Mouse (Mus musculus): ENCODE data around the gene Hoxc5. TPM values are rescaled to one million over a fixed set of nuclear protein-coding genes. Genes with fewer than 3 reads are reported as not detected.
A peak's percentile ranks its signal among the peaks of the same experiment; 100 is the strongest.

Gene Hoxc5
- polyA plus RNA-seq, 1 experiment from 2014 or later: 20.7 TPM

DNA sequence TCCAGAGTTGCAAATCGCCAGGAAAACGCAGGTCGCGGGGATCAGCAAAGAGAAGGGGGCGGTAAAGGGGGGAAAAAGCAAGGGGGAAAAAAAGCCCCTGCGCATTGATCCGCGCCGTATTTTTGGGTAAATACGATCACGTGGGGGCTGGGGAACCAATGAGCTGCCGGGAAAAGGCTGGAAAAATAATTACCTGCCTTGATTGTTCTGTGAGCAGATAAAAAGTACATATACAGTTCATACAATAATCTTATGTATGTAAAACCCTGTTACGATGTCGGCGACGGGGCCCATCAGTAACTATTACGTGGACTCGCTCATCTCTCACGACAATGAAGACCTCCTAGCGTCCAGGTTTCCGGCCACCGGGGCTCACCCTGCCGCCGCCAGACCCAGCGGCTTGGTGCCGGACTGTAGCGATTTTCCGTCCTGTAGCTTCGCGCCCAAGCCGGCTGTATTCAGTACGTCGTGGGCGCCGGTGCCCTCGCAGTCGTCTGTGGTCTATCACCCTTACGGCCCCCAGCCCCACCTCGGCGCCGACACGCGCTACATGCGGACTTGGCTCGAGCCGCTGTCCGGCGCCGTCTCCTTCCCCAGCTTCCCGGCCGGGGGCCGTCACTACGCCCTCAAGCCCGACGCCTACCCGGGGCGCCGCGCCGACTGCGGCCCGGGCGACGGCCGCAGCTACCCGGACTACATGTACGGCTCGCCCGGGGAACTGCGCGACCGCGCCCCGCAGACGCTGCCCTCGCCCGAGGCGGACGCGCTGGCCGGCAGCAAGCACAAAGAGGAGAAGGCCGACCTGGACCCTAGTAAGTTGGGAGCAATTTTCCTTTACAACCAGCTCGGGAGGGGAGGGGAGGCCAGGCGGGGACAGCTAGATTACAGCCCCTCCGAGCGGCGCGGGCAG, 14.4 kb downstream of the Hoxc5 start:
- under 1% methylated on average over 88 of the region's 88 CpGs for WGBS
- peaks cover 16% of the 10 kb centered on the region; the same call in 1 of the 2 replicates for H3K27me3 ChIP-seq (replicated peaks)
- peak overlapping the region; percentile 64 for H3K4me3 ChIP-seq (replicated peaks)
- H3K36me3 ChIP-seq: no peaks in the 10 kb centered on the region
- no peaks in the 10 kb centered on the region for H3K9me3 ChIP-seq (replicated peaks)
- H3K9ac ChIP-seq (replicated peaks): peak overlapping the region; percentile 93
- peak overlapping the region; percentile 95 for H3K27ac ChIP-seq (replicated peaks)
- H3K4me1 ChIP-seq: peaks cover 59% of the 10 kb centered on the region
- 0 out of 2 replicates have a peak, but pooled peaks have one; percentile 10 for ATAC-seq (ENCODE audit: low FRiP score)
- peak overlapping the region; percentile 70 for H3K4me2 ChIP-seq

DNA sequence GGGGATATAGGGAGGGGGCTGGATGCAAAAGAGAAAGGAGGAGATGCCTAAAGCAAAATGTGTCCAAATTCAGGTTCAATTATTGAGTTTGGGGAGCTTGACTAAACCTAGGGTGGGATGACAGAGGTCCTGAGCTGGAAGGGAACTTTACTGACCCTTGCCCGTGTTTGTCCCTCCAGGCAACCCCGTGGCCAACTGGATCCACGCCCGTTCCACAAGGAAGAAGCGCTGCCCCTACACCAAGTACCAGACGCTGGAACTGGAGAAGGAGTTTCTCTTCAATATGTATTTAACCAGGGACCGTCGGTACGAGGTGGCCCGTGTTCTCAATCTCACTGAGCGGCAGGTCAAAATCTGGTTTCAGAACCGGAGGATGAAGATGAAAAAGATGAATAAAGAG, 16.5 kb downstream of the Hoxc5 start:
- WGBS: 3% methylated on average over 12 of the region's 12 CpGs
- Histone ChIP-seq H3K9ac (replicated peaks) (peak overlapping the region; percentile 58), H3K4me3 (replicated peaks) (peak overlapping the region; percentile 64)

DNA sequence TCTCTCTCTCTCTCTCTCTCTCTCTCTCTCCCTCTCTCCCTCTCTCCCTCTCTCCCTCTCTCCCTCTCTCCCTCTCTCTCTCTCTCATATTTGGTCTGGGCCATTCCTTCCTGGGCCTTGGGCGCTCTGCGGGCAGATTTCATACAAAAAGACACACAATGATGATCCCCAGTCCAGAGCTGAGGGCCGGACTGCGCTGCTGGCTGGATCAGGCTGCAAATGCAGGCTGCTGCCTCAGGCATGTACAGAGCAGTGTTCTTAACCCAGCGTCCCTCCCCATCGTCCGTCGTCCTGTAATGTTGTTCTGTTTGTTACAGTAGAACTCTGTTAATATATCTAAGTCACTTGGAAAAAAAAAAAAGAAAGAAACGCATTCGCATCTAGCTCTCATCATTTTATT, 17.3 kb downstream of the Hoxc5 start:
- Histone ChIP-seq H3K27me3 (replicated peaks) (peaks cover 2% of the 10 kb centered on the region; the same call in 1 of the 2 replicates), H3K9me3 (replicated peaks) (no peaks in the 10 kb centered on the region), H3K36me3 (no peaks in the 10 kb centered on the region), H3K4me3 (replicated peaks) (peak overlapping the region; percentile 64), H3K4me2 (peak overlapping the region; percentile 70), H3K27ac (replicated peaks) (peak overlapping the region; percentile 75), H3K4me1 (peaks cover 76% of the 10 kb centered on the region), H3K9ac (replicated peaks) (peak overlapping the region; percentile 58)
- WGBS: 3% methylated on average over 10 of the region's 10 CpGs
- no peak for ATAC-seq (ENCODE audit: low FRiP score)

More for the DNA sequence above, 16.5 kb downstream of the Hoxc5 start:
- Histone ChIP-seq H3K4me1 (peaks cover 72% of the 10 kb centered on the region), H3K9me3 (replicated peaks) (no peaks in the 10 kb centered on the region), H3K4me2 (peak overlapping the region; percentile 70), H3K27ac (replicated peaks) (peak overlapping the region; percentile 76), H3K36me3 (no peaks in the 10 kb centered on the region), H3K27me3 (replicated peaks) (peaks cover 8% of the 10 kb centered on the region; the same call in 1 of the 2 replicates)
- no peak for ATAC-seq (ENCODE audit: low FRiP score)

DNA sequence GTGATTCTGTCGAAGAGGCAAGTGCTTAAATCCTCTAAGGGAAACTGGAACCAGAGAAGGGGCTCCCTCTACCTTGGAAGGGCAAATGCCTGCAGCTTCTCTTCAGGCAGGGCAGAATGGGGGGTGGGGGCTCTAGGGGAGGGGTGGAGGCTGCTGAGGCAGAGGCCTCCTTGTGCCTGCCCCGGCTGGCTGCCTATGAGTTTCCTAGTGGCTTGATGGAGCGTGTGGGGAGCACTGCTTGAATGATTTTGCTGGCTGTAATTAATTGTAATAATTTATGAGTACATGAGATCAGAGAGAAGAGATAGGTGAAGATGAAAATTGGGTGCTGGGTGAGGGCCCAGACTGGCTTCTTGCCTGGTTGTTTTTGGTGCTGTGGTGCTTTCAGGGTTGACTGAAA, 17.7 kb downstream of the Hoxc5 start:
- H3K27ac ChIP-seq (replicated peaks): peak overlapping the region; percentile 75
- H3K4me2 ChIP-seq: peak overlapping the region; percentile 70
- peak overlapping the region; percentile 64 for H3K4me3 ChIP-seq (replicated peaks)
- no peaks in the 10 kb centered on the region for H3K9me3 ChIP-seq (replicated peaks)
- H3K27me3 ChIP-seq (replicated peaks): peaks cover 2% of the 10 kb centered on the region; the same call in 1 of the 2 replicates
- H3K36me3 ChIP-seq: no peaks in the 10 kb centered on the region
- ATAC-seq (ENCODE audit: low FRiP score): no peak
- peak overlapping the region; percentile 58 for H3K9ac ChIP-seq (replicated peaks)
- peaks cover 76% of the 10 kb centered on the region for H3K4me1 ChIP-seq
- 10% methylated on average over 3 of the region's 3 CpGs for WGBS

DNA sequence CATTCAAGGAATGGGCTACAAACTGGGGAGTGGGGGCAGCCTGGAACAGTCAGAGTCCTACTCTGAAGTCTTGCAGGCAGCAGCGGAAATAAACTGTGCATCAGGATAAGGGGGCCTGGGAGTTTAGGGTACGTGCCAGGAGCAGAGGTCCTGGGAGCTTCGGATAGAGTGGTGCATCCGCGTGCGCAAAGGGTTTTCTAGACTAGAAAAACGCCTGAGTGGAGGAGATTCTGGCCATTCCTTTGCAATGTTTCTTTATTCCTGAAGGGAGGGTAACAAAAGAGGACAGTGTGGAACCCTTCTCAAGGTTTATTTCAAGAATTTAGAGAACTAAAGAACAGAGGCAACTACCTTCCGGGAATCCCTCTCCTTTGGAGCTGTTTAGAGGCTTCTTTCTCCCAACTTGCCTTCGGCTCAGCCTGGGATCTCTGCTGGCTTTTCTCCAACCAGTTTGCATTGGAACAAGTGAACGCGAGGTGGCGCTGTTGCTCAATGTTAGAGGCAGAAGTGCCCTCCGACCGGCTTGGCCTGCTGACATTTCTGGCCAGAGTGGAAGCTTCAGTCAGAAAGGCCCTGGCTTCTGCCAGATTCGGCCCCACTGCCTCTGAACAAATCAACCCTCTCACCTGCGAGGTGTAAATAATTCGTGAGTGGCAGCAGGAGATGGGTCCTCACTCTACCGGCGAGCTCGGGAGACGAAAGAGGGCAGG, 20.0 kb downstream of the Hoxc5 start:
- Histone ChIP-seq H3K4me3 (replicated peaks) (peak overlapping the region; percentile 19), H3K27ac (replicated peaks) (peak overlapping the region; percentile 75), H3K9ac (replicated peaks) (peak overlapping the region; percentile 30; the same call in 1 of the 2 replicates), H3K4me2 (peak overlapping the region; percentile 70), H3K36me3 (no peaks in the 10 kb centered on the region), H3K4me1 (peaks cover 91% of the 10 kb centered on the region), H3K9me3 (replicated peaks) (no peaks in the 10 kb centered on the region), H3K27me3 (replicated peaks) (peaks cover 2% of the 10 kb centered on the region; the same call in 1 of the 2 replicates)
- WGBS: 3% methylated on average over 21 of the region's 21 CpGs
- ATAC-seq (ENCODE audit: low FRiP score): peak; percentile 32; the same call in 1 of the 2 replicates

DNA sequence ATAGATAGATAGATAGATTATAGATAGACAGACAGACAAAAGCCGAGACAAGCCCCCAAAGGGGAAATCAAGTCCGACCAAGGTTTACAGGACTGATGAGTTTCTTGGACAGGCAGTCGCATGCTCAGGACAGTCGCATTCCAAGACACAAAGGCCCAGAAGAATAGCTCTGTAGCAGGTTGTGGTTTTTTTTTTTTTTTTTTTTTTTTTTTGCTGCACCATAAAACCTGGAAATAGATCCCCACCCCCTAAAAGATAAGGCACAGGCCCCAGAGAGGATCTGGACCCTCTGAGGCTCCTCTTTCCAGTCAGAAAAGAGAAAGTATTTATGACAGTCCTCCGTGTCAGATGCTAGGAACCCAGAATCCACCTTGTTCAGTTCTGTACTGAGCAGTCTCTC, 20.8 kb downstream of the Hoxc5 start:
- WGBS: 31% methylated on average over 5 of the region's 5 CpGs
- Histone ChIP-seq H3K27me3 (replicated peaks) (peaks cover 2% of the 10 kb centered on the region; the same call in 1 of the 2 replicates), H3K4me2 (peak overlapping the region; percentile 70), H3K27ac (replicated peaks) (peak overlapping the region; percentile 75; the same call in 1 of the 2 replicates), H3K9me3 (replicated peaks) (no peaks in the 10 kb centered on the region), H3K9ac (replicated peaks) (0 out of 2 replicates have a peak overlapping the region, but pooled peaks have one; percentile 30), H3K4me1 (peaks cover 92% of the 10 kb centered on the region), H3K4me3 (replicated peaks) (peak overlapping the region; percentile 19; the same call in 1 of the 2 replicates), H3K36me3 (no peaks in the 10 kb centered on the region)
- no peak for ATAC-seq (ENCODE audit: low FRiP score)

DNA sequence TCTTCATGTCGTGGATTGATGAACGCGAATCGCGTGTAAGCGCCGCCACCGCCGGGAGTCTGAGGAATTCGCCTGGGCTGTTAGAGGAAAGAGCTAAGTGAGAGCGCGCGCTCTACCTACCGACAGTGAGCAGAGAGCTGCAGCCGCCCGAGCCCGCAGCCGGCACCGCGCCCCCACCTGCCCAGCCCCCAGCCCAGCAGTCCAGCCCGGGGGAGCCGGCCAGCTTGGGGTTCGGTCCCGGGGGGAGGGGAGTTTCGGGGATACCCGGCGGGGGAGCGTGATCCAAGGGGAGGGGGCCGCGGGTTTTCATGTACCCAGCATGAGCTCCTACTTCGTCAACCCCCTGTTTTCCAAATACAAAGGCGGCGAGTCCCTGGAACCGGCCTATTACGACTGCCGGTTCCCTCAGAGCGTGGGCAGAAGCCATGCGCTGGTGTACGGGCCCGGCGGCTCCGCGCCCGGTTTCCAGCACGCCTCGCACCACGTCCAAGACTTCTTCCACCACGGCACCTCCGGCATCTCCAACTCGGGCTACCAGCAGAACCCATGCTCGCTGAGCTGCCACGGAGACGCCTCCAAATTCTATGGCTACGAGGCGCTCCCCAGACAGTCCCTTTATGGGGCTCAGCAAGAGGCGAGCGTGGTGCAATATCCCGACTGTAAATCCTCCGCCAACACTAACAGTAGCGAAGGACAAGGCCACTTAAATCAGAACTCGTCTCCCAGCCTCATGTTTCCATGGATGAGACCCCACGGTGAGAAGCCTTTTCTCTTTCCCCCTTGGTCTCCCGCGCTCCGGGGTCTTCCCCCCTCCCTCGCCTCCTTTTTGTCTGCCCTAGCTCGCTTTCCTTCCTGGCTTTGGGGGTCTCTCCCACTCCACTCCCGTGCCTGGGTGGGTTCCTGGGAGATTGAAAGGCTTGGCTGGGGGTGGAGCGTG, 23.5 kb downstream of the Hoxc5 start, which contains the start of gene Hoxc8:
TSS of gene Hoxc8 (plus strand) at position 147 of the 937 bp plus-strand sequence.
- Histone ChIP-seq H3K4me2 (peak within 1 kb of the TSS; percentile 82), H3K4me1 (peaks cover 85% of the 10 kb centered on the region), H3K27ac (replicated peaks) (peak within 1 kb of the TSS; percentile 89), H3K27me3 (replicated peaks) (peaks cover 2% of the 10 kb centered on the region; the same call in 1 of the 2 replicates), H3K9me3 (replicated peaks) (no peaks in the 10 kb centered on the region), H3K9ac (replicated peaks) (peak within 1 kb of the TSS; percentile 64), H3K4me3 (replicated peaks) (peak within 1 kb of the TSS; percentile 52), H3K36me3 (no peaks in the 10 kb centered on the region)
- 2% methylated on average over 66 of the region's 69 CpGs for WGBS
- peak; percentile 57 for ATAC-seq (ENCODE audit: low FRiP score)

DNA sequence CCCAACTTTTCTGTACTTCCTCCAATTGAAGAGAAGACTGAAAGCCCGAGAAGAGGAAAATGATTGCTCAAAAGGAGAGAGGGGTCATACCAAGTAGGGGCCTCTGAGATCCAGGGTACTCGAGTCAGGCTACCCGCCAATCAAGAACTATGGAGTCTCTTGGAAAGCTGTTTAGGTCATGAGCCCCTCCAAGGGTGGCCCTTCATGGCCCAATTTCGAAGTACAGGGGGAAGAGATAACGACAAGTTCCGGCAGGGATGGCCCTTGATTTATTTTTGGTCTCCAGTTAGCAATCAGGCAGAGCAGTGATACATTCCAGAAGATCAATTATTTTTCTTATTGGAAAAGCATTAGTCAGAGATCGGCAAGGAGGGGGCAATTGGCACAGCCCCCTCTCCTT, 24.5 kb downstream of the Hoxc5 start:
- Histone ChIP-seq H3K4me3 (replicated peaks) (peak overlapping the region; percentile 52), H3K4me1 (peaks cover 84% of the 10 kb centered on the region), H3K36me3 (no peaks in the 10 kb centered on the region), H3K9me3 (replicated peaks) (no peaks in the 10 kb centered on the region), H3K9ac (replicated peaks) (peak overlapping the region; percentile 64), H3K4me2 (peak overlapping the region; percentile 82), H3K27ac (replicated peaks) (peak overlapping the region; percentile 89), H3K27me3 (replicated peaks) (peaks cover 2% of the 10 kb centered on the region; the same call in 1 of the 2 replicates)
- no peak for ATAC-seq (ENCODE audit: low FRiP score)
- WGBS: 9% methylated on average over 7 of the region's 7 CpGs

DNA sequence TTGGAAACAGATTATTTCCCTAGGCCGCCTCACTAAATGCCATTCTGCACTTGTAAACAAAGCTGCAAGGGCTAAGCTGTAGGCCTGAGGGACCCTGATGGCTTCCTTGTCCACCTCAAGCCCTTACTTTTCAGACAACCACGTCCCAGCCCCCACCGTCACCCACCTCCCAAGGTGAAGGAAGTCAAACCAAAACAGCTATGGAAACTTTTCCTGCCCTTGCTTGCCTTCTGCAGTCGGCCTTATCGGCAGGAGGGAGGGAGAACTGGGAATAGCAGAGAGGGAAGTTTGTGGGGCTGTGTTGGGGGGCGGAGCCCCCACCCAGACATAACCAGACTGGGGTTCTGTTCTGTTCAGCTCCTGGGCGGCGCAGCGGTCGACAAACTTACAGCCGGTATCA, 25.0 kb downstream of the Hoxc5 start:
- H3K27ac ChIP-seq (replicated peaks): peak overlapping the region; percentile 89

DNA sequence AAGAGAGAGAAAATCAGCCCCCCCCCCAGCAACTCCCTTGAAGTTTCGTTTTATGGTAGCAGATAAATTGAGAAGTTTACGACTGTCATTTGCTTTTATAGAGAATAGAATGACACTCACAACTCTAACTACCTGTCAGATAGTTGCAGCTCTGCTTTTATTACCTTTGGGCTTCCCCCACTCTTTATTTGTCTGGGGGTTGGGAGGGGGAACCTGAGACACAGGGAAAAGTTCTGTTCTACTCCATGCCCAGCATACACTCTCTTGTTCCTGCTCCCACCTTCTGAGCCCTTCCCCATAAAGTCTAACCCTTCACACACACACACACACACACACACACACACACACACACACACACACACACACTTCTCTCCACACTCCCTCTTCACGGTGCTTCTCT, 25.6 kb downstream of the Hoxc5 start:
- WGBS: 7% methylated on average over 3 of the region's 3 CpGs
- H3K4me3 ChIP-seq (replicated peaks): peak overlapping the region; percentile 52
- no peaks in the 10 kb centered on the region for H3K36me3 ChIP-seq
- H3K27me3 ChIP-seq (replicated peaks): peaks cover 2% of the 10 kb centered on the region; the same call in 1 of the 2 replicates
- peak overlapping the region; percentile 89; the same call in 1 of the 2 replicates for H3K27ac ChIP-seq (replicated peaks)
- H3K9me3 ChIP-seq (replicated peaks): no peaks in the 10 kb centered on the region
- no peak for ATAC-seq (ENCODE audit: low FRiP score)
- H3K9ac ChIP-seq (replicated peaks): peak overlapping the region; percentile 64; the same call in 1 of the 2 replicates
- H3K4me1 ChIP-seq: peaks cover 82% of the 10 kb centered on the region
- H3K4me2 ChIP-seq: peak overlapping the region; percentile 82

More for the DNA sequence above, 25.0 kb downstream of the Hoxc5 start:
- Histone ChIP-seq H3K4me1 (peaks cover 82% of the 10 kb centered on the region), H3K27me3 (replicated peaks) (peaks cover 2% of the 10 kb centered on the region; the same call in 1 of the 2 replicates), H3K36me3 (no peaks in the 10 kb centered on the region), H3K9ac (replicated peaks) (peak overlapping the region; percentile 64), H3K4me2 (peak overlapping the region; percentile 82), H3K4me3 (replicated peaks) (peak overlapping the region; percentile 52), H3K9me3 (replicated peaks) (no peaks in the 10 kb centered on the region)
- WGBS: 7% methylated on average over 11 of the region's 11 CpGs
- ATAC-seq (ENCODE audit: low FRiP score): no peak

Data from neural tube, embryonic 15.5 days (tissue).